Mouse (Mus musculus) lung, embryonic 14.5 days (tissue): ENCODE data around the gene Hck. TPM values are rescaled to one million over a fixed set of nuclear protein-coding genes. Genes with fewer than 3 reads are reported as not detected.

ENCODE experiments used
- ATAC-seq: fragments of 200-750 bp; cut with Nextera tagmentation; 2 replicates; pipeline ENCODE4 v1.8.0; 2017; ENCODE audit warnings: mild to moderate bottlenecking, moderate TSS enrichment, moderate library complexity; ENCODE audit not compliant: insufficient read depth
- DNase-seq: peaks from one replicate; pipeline ENCODE4 v3.0.0-alpha.2; 2015
- H3K27ac ChIP-seq: fragments of 300-500 bp; sonication (generic); 2 replicates; pipeline ENCODE4 v1.5.1; 2014; ENCODE audit warnings: low read depth, mild to moderate bottlenecking, moderate library complexity
- H3K27me3 ChIP-seq: fragments of 300-500 bp; sonication (generic); 2 replicates; pipeline ENCODE4 v1.6.1; 2014; ENCODE audit warnings: low read length, control low read depth; ENCODE audit not compliant: insufficient read depth
- H3K36me3 ChIP-seq: fragments of 300-500 bp; sonication (generic); 2 replicates; pipeline ENCODE4 v1.6.1; 2014; ENCODE audit warnings: control low read depth; ENCODE audit not compliant: insufficient read depth
- H3K4me1 ChIP-seq: fragments of 300-500 bp; sonication (generic); 2 replicates; pipeline ENCODE4 v1.6.1; 2014; ENCODE audit warnings: antibody characterized with exemption, control low read depth; ENCODE audit not compliant: insufficient read depth
- H3K4me2 ChIP-seq: fragments of 300-500 bp; sonication (generic); 2 replicates; pipeline ENCODE4 v1.6.1; 2014; ENCODE audit warnings: mild to moderate bottlenecking
- H3K4me3 ChIP-seq: fragments of 300-500 bp; sonication (generic); 2 replicates; pipeline ENCODE4 v1.5.1; 2014; ENCODE audit warnings: low read depth, low read length
- H3K9ac ChIP-seq: fragments of 300-500 bp; sonication (generic); 2 replicates; pipeline ENCODE4 v1.6.1; 2014
- H3K9me3 ChIP-seq: fragments of 300-500 bp; sonication (generic); 2 replicates; pipeline ENCODE4 v1.6.1; 2016; ENCODE audit warnings: low read depth, low read length, control low read depth
- CTCF ChIP-seq: IDR thresholded peaks from 2 replicates; pipeline ENCODE4 v1.5.1; 2016; ENCODE audit warnings: antibody characterized with exemption, low read depth
- WGBS: fragments of 180-500 bp; shearing (Covaris S2); extraction: QIAGEN DNeasy Blood & Tissue Kit; methylation state at CpG from one replicate; pipeline ENCODE4 v1.1.7; 2014; 5-methylcytosine and 5-hydroxymethylcytosine counted together
- polyA plus RNA-seq: library from polyadenylated mRNA; unstranded; fragments of >200 nt; fragmentation: Nextera tagmentation; extraction: Ambion mirVana; gene quantifications from 2 replicates; pipeline ENCODE4 v1.2.1, GENCODE M21; 2014

Hck gene
- polyA plus RNA-seq, 1 experiment from 2014 or later = 2.6 TPM

DNA sequence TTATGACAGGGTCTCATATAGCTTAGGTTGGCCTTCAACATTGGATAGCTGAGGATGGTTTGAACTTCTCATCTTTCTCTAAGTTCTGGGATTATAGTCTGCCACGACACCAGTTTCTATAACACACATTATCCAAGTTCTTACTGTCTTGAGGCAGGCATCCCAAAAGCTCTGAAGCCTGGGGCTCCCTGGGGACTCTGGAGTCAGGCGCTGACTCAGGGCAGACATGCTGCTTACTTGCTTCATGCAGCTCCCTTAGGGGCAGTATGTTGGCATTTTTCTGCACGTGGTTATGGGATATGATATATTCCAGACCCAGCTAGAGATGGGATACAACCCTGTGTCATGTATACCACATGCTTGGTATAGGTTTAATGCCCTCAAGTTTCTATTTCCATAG lies 71.7 kb downstream of the Hck start:
- Histone ChIP-seq H3K4me1 (no peaks in the 10 kb centered on the region), H3K9me3 (no peaks in the 10 kb centered on the region), H3K4me3 (no peak overlapping the region), H3K27ac (no peak overlapping the region), H3K4me2 (no peak overlapping the region), H3K9ac (no peak overlapping the region), H3K36me3 (peaks cover 63% of the 10 kb centered on the region), H3K27me3 (no peaks in the 10 kb centered on the region)
- WGBS = 85% methylated on average over 3 of the region's 3 CpGs
- no peak for DNase-seq
- no peak for ATAC-seq
- TF ChIP-seq CTCF = no peak

- 48% methylated on average over 2 of the region's 2 CpGs for WGBS
- Histone ChIP-seq H3K9ac (no peak overlapping the region), H3K9me3 (no peaks in the 10 kb centered on the region), H3K27me3 (no peaks in the 10 kb centered on the region), H3K27ac (no peak overlapping the region), H3K36me3 (peaks cover 94% of the 10 kb centered on the region), H3K4me2 (no peak overlapping the region), H3K4me3 (no peak overlapping the region), H3K4me1 (no peaks in the 10 kb centered on the region)
- DNase-seq = peak; percentile 43
- TF ChIP-seq CTCF = no peak
- no peak; the same call in 1 of the 2 replicates for ATAC-seq
These were observed 77.9 kb downstream of the Hck start for GRCm38 (mm10) chr2:153186176-153186591.

- Histone ChIP-seq H3K4me2 (no peak overlapping the region), H3K9me3 (no peaks in the 10 kb centered on the region), H3K27me3 (no peaks in the 10 kb centered on the region), H3K36me3 (peaks cover 98% of the 10 kb centered on the region), H3K27ac (no peak overlapping the region), H3K4me3 (no peak overlapping the region), H3K4me1 (no peaks in the 10 kb centered on the region), H3K9ac (no peak overlapping the region)
- DNase-seq = no peak
- WGBS = 79% methylated on average over 2 of the region's 2 CpGs
- ATAC-seq = no peak
- TF ChIP-seq CTCF = no peak
These were observed 79.6 kb downstream of the Hck start for GRCm38 (mm10) chr2:153187848-153188247.

GRCm38 (mm10) chr2:153191242-153191641 lies 83.0 kb downstream of the Hck start:
- TF ChIP-seq CTCF = no peak
- no peak overlapping the region for H3K4me3 ChIP-seq
- H3K27ac ChIP-seq = no peak overlapping the region
- H3K36me3 ChIP-seq = peaks cover 94% of the 10 kb centered on the region
- ATAC-seq (no peak), DNase-seq (no peak)
- H3K27me3 ChIP-seq = no peaks in the 10 kb centered on the region
- no peak overlapping the region for H3K9ac ChIP-seq
- no peaks in the 10 kb centered on the region for H3K4me1 ChIP-seq
- H3K9me3 ChIP-seq = no peaks in the 10 kb centered on the region
- 87% methylated on average over 2 of the region's 2 CpGs for WGBS
- no peak overlapping the region for H3K4me2 ChIP-seq

- peaks cover 90% of the 10 kb centered on the region for H3K36me3 ChIP-seq
- no peaks in the 10 kb centered on the region for H3K9me3 ChIP-seq
- no peaks in the 10 kb centered on the region for H3K4me1 ChIP-seq
- ATAC-seq (no peak), DNase-seq (no peak)
- no peak overlapping the region for H3K4me2 ChIP-seq
- no peak overlapping the region for H3K4me3 ChIP-seq
- no peak overlapping the region for H3K9ac ChIP-seq
- no peak overlapping the region for H3K27ac ChIP-seq
- no peaks in the 10 kb centered on the region for H3K27me3 ChIP-seq
- WGBS = 94% methylated on average over 3 of the region's 3 CpGs
- no peak for TF ChIP-seq CTCF
These were observed 86.0 kb downstream of the Hck start for GRCm38 (mm10) chr2:153194255-153194654.

DNA sequence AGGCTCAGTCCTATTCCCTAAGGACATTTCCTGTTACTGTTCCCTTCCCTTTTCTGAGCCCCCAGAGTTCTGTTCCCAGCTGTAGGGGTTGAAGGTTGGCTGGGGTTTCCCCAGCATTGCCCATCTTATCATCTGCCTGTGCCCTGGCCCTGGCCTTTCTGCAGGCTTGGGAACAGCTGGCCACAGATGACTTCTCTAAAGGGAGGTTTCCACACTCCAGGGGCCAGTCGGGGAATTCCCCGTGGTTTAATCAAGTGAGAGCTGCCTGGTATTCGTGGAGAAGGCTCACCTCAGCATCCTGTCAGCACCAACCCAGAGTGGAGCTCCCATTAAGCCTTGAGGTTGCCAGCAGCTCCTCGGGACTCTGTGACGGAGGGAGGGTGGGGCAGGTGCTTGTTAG lies 90.2 kb downstream of the Hck start:
- H3K27ac ChIP-seq = no peak overlapping the region
- no peak for ATAC-seq

GRCm38 (mm10) chr2:153199114-153199513 lies 90.8 kb downstream of the Hck start:
- DNase-seq (no peak), ATAC-seq (no peak)
- no peaks in the 10 kb centered on the region for H3K4me1 ChIP-seq
- WGBS = 82% methylated on average over 2 of the region's 2 CpGs
- H3K9me3 ChIP-seq = no peaks in the 10 kb centered on the region
- H3K27me3 ChIP-seq = no peaks in the 10 kb centered on the region
- peaks cover 84% of the 10 kb centered on the region for H3K36me3 ChIP-seq
- TF ChIP-seq CTCF = no peak
- H3K4me2 ChIP-seq = no peak overlapping the region
- no peak overlapping the region for H3K4me3 ChIP-seq
- H3K9ac ChIP-seq = no peak overlapping the region
- H3K27ac ChIP-seq = no peak overlapping the region

More for the DNA sequence above, 90.2 kb downstream of the Hck start:
- no peak overlapping the region for H3K9ac ChIP-seq
- no peaks in the 10 kb centered on the region for H3K27me3 ChIP-seq
- WGBS = 72% methylated on average over 5 of the region's 5 CpGs
- no peak overlapping the region for H3K4me3 ChIP-seq
- H3K36me3 ChIP-seq = peaks cover 84% of the 10 kb centered on the region
- no peak for DNase-seq
- no peaks in the 10 kb centered on the region for H3K4me1 ChIP-seq
- no peaks in the 10 kb centered on the region for H3K9me3 ChIP-seq
- H3K4me2 ChIP-seq = no peak overlapping the region
- TF ChIP-seq CTCF = no peak

Other genes with a start within 250 kb of the Hck start
- not detected in 2 replicates for gene Mylk2, start 197.1 kb upstream of the Hck start, polyA plus RNA-seq
- gene Foxs1, start 175.3 kb upstream of the Hck start, polyA plus RNA-seq = 3.9 and 4.8 TPM in 2 replicates
- 0.14 TPM in 1 of 2 replicates, not detected in the other for gene Dusp15, start 156.8 kb upstream of the Hck start, polyA plus RNA-seq
- gene Ttll9, start 146.0 kb upstream of the Hck start, polyA plus RNA-seq = 0.20 and 0.59 TPM in 2 replicates
- 54.5 and 56.8 TPM in 2 replicates for gene Pdrg1, start 93.0 kb upstream of the Hck start, polyA plus RNA-seq
- not detected in 2 replicates for gene Xkr7, start 76.6 kb upstream of the Hck start, polyA plus RNA-seq
- gene Ccm2l, start 42.5 kb upstream of the Hck start, polyA plus RNA-seq = 5.7 and 6.0 TPM in 2 replicates
- 90.2 and 90.9 TPM in 2 replicates for gene Tm9sf4, start 52.8 kb downstream of the Hck start, polyA plus RNA-seq
- 6.6 and 7.5 TPM in 2 replicates for gene Tspyl3, start 117.0 kb downstream of the Hck start, polyA plus RNA-seq
- gene Plagl2, start 133.0 kb downstream of the Hck start, polyA plus RNA-seq = 23.3 TPM in 2 replicates
- gene Pofut1, start 133.1 kb downstream of the Hck start, polyA plus RNA-seq = 8.5 and 8.7 TPM in 2 replicates
- 4.8 TPM in 2 replicates for gene Kif3b, start 182.9 kb downstream of the Hck start, polyA plus RNA-seq
- gene Asxl1, start 237.4 kb downstream of the Hck start, polyA plus RNA-seq = 23.7 and 26.0 TPM in 2 replicates